Mouse (Mus musculus) ES-E14 (cell line): Measurements from ENCODE around the gene Appl1.

Experiments used
- CHD2 ChIP-seq: IDR thresholded peaks from 2 replicates; pipeline ENCODE4 v1.6.1; 2014; ENCODE audit warnings: mild to moderate bottlenecking, low read depth, low read length, inconsistent platforms
- HCFC1 ChIP-seq: IDR thresholded peaks from 2 replicates; pipeline ENCODE4 v1.6.1; 2012; ENCODE audit warnings: low read length, inconsistent platforms, borderline replicate concordance; ENCODE audit not compliant: insufficient read depth
- ZC3H11A ChIP-seq: IDR thresholded peaks from 2 replicates; pipeline ENCODE4 v1.6.1; 2012; ENCODE audit warnings: low read depth, mild to moderate bottlenecking, inconsistent platforms, low read length, borderline replicate concordance
- ZNF384 ChIP-seq: IDR thresholded peaks from 2 replicates; pipeline ENCODE4 v1.6.1; 2012; ENCODE audit warnings: low read depth, low read length, inconsistent platforms

- TF ChIP-seq ZC3H11A (no peak), HCFC1 (no peak), ZNF384 (no peak), CHD2 (peak; percentile 83; the same call in 1 of the 2 replicates)
Observed at GRCm38 (mm10) chr14:26969856-26970407, 1.1 kb downstream of the Appl1 start.
